Mouse (Mus musculus) lung, postnatal 0 days (tissue): ENCODE measurements around the gene Papln.

Experiments
- CTCF ChIP-seq: IDR thresholded peaks from 2 replicates; pipeline ENCODE4 v1.5.1; 2016; ENCODE audit warnings: antibody characterized with exemption, mild to moderate bottlenecking
- EP300 ChIP-seq: IDR thresholded peaks from 2 replicates; pipeline ENCODE4 v1.6.1; 2016; ENCODE audit warnings: antibody characterized with exemption, mild to moderate bottlenecking, control low read depth

DNA sequence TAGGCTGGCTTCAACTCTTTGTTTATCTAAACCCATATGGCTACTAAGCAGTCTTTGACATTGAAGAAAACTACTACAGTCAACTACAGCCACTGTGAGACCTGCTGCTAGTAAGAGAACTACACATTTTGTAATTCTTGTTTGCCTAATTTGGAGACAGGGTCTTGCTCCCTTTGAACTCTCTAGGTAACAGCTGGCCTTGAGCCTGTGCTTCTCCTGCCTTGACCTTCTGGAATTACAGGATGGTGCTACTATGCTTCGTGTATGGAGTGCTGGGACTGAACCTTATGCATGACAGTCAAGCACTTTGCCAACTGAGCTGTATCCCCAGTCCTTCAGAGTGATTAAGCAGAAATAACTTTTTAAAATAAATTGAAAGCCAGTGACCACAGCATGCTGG is 53.2 kb downstream of the Papln start:
- TF ChIP-seq EP300 (no peak), CTCF (no peak)
